Mouse (Mus musculus): ENCODE data around the gene Gm32742.
"Not testable (repeated sequence)": the region's sequence is repeated elsewhere in the genome, so short reads cannot be mapped to it uniquely, and the experiment has no call there.

Gene Gm32742

GRCm38 (mm10) chr9:51152079-51152752, 13.1 kb downstream of the Gm32742 start:
- no peak for DNase-seq (ENCODE audit: extremely low read depth, low read depth, low spot score)

DNA sequence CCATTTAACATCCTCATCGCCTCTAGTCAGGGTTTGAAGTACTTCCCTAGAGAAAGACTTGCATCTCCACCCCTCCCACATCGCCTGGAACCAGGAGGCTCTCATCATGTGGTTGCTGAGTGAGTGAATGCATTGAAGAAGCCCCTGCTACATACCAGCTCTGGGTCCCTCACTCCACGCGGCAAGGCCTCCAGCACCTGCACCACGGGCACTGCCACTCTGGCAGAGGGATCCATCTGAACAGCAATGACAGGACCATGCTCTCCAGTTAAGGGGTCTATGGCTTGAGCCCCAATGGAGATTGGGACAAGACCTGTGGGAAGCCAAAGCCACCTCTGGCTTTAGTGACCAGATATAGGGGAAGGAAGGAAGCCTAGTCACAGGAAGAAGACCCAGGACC, 18.0 kb downstream of the Gm32742 start:
- DNase-seq (ENCODE audit: extremely low read depth, low read depth, low spot score) = no peak

DNA sequence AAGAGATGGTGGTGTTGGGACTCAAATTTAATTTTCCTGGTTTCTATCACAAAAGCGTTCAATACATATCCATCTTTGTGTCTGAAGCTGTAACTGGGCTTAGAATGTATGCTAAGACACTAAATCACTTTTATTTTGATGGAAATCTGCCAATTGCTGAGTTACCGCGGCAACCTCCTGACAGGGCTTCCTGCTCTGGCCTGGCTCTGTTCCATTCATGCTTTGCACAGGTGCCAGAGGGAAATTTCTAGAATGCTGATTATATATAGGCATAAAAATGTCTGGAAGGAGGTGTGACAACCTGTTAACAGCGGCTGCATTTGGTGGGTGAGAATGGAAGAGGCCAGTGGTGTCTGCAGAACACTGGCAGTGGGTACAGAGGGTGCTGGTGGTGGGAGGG, 18.8 kb downstream of the Gm32742 start:
- no peak for DNase-seq (ENCODE audit: extremely low read depth, low read depth, low spot score)

DNA sequence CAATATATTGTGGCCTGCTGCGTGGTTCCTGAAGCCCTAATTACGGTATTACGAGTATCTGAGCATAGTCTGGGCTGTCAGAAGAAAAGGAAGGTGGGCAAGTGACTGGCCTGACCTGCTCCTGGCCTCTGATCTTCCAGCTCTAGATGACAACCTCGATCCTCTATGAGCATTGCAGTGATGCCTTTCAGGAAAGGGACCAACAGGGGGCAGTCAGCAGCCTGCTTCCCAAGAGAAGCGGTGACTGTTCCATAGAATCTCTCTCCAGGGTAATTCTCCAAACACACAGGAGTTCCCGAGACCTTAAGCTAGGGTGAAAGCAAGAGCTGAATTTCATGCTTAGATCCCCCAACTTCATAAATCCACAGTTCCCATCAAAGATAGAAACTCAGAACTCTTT, 21.1 kb downstream of the Gm32742 start:
- no peak for DNase-seq (ENCODE audit: extremely low read depth, low read depth, low spot score)

DNA sequence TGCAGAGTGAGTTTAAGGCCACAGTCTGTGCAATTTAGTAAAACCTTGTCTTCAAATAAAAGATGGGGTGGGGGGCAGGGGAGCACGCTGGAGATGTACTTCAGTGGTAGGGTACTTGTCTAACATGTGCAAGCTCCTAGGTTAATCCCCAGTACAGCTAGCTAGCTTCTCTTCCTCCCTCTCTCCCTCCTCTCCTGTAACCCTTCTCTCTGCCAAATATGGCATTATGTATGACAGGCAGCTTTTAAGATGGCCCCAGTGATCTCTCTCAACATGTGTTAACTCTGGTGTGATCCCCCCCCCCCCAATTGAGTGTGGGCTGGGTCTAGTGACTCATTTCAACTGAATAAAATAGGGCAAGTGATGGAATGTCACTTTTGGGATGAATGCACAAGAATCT, 21.9 kb downstream of the Gm32742 start:
- DNase-seq (ENCODE audit: extremely low read depth, low read depth, low spot score) = no peak

GRCm38 (mm10) chr9:51140711-51141110, 24.6 kb downstream of the Gm32742 start:
- no peak for DNase-seq (ENCODE audit: extremely low read depth, low read depth, low spot score)

- DNase-seq (ENCODE audit: extremely low read depth, low read depth, low spot score) = not testable (repeated sequence)
Measured at GRCm38 (mm10) chr9:51139401-51139800, 25.9 kb downstream of the Gm32742 start.

DNA sequence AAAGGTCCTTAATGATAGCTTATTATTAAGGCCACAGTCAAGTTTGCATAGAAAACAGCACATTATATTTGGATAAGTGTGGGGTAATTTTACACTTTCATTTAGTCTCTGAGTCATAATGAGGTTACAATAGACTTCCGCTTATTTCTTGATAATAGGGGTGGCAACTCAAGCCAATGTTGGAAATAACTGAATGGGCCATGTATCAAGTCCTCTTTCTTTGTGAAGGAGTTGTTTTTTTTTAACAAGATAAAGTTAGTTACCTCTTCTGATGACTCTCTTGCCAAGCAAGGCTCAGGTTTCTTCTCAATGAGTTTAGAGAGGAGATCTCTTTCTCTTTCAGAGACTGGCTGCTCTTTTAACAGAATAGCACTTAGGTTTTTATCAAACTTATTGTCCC, 27.0 kb downstream of the Gm32742 start:
- no peak for DNase-seq (ENCODE audit: extremely low read depth, low read depth, low spot score)

GRCm38 (mm10) chr9:51137836-51138235, 27.5 kb downstream of the Gm32742 start:
- DNase-seq (ENCODE audit: extremely low read depth, low read depth, low spot score) = no peak

DNA sequence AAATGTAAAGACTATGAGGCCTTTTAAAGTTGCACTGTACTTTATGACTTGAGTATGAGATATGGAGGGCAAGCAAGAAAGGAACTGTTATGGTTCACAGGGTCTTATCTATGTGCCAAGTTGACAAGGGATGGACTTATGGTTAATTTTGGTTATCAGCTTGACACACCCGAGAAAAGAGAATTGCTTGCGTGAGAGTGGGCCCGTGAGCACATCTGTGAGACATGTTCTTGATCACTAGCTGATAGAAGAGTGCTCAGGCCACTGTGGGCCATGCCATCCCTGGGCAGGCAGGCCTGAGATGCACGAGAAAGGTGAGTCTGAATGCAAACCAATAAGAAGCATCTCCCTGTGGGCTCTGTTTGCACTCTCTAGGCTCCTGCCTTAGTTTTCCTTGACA, 27.9 kb downstream of the Gm32742 start:
- no peak for DNase-seq (ENCODE audit: extremely low read depth, low read depth, low spot score)

DNA sequence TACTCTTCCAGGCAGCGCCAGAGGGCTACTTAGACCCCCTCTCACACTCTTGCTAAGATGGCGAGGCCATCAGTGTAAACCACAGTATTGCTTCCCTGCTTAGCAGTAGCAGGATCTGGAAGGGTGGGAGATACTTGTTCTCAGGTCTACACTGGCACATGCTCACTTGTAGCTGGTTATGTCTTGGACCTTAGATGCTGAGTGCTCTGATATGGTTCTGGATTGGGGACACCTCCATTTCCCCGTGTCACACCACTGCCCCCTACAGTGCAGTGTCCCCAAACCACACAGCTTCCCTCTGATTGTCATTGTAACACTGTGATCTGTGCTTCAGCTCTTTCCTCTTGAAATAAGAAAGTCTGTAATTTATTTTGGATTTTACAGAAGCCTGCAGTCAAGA, 28.3 kb downstream of the Gm32742 start:
- DNase-seq (ENCODE audit: extremely low read depth, low read depth, low spot score) = no peak

- DNase-seq (ENCODE audit: extremely low read depth, low read depth, low spot score) = no peak
Measured at GRCm38 (mm10) chr9:51114767-51115166, 50.5 kb downstream of the Gm32742 start.

DNA sequence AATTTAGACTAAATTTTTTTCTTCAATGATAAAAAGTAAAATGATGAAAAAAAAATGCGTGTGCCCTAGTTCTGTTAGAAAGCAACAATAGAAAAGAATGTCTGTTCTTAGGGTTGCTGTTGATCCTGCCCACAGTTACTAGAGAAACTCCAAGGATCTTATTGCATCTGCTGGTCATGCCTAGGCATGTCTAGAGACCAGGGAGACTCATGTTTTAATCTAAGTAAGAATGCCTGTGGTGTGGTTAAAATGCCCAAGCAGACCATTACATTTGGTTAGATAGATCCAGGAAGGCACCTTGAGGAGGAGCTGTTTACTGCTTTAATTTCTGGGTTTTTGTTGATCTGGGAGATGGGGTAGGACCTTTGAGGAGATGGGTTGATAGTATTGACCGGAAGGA, 59.6 kb downstream of the Gm32742 start:
- no peak for DNase-seq (ENCODE audit: extremely low read depth, low read depth, low spot score)

GRCm38 (mm10) chr9:51103808-51104514, 61.4 kb downstream of the Gm32742 start:
- DNase-seq (ENCODE audit: extremely low read depth, low read depth, low spot score) = no peak

DNA sequence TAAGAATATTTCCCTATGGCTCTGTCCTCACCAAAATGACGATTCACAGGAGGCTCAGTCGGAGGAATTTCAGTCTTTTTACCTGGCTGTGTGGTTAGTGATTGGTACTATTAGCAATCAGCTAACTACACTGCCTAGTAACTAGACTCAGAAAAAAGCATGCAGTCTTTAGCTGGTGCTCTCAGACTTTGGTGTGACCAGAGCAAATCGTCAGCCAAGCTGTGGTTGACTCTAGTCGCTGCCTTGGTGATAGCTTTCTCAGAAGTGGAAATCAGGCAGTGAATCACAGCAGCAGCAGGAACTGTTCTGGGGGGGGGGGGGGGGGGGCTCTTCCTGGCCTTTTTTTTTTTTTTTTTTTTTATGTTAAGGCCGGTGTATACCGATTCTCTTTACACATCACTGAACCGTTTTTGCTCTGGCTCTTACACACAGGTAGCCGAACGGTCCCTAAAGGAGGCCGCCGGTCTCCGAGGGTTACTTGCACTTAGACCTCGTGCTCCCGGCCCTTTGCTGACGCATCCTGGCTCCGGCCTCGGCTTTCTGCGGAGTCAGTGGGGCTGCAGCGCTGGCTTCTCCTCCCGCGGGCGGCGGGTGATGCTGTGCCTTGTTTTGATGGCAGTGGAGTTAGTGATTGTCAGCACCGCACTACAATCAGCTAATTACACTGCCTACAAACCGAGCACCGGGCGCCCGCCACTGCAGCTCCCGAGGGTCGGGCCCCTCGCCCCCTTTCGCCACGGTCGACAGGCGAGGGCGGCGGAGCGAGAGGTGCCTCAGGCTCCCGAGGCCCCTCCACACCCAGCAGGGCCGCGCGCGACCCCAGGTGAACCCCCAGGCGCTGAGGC, 62.1 kb downstream of the Gm32742 start:
- no peak for DNase-seq (ENCODE audit: extremely low read depth, low read depth, low spot score)

DNA sequence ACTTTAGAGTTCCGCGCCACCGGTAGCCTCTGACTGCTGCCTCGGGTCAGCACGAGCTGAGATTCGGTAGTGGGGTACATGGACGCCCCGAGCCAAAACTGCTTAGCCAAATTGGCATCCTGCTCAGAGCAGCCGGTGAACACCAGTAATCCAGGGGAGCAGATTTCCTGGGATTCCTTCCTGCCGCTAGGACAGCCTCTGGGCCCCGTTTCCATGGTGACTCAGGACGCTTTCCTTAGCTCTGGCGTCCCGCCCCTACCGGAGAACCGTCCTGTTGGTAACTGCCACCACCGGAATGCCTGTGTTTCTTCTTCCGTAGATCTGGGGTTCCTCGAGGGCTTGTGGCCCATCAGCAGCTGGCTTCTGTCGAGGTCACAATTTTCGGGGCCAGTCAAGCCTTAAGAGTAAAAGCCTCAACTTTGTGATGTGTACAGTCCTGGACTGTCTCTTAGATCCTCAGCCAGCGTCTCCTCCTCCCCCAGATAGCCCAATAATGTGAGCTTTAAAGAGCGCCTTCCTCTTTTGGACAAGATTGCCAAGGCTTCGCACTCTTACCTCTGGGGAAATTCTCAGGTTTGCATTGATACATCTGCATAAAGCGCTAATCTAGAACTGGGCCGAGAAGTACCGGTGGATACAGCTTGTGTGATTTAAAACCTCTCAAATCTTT, 63.4 kb downstream of the Gm32742 start, which contains the start of gene 4833427G06Rik:
Gene 4833427G06Rik (minus strand): TSS at position 323 of the 670 bp plus-strand sequence.
- no peak for DNase-seq (ENCODE audit: extremely low read depth, low read depth, low spot score)

- no peak for DNase-seq (ENCODE audit: extremely low read depth, low read depth, low spot score)
Measured at GRCm38 (mm10) chr9:51096306-51096705, 69.0 kb downstream of the Gm32742 start.

GRCm38 (mm10) chr9:51093697-51094096, 71.6 kb downstream of the Gm32742 start:
- no peak for DNase-seq (ENCODE audit: extremely low read depth, low read depth, low spot score)

- DNase-seq (ENCODE audit: extremely low read depth, low read depth, low spot score) = no peak
Measured at GRCm38 (mm10) chr9:51081614-51082013, 83.7 kb downstream of the Gm32742 start.

Measured in fat pad, adult 2 months (tissue).